Mouse (Mus musculus) myocyte (in vitro differentiated cells): ENCODE measurements around the gene Ap1b1.

Experiments
- MAX ChIP-seq: IDR thresholded peaks from one replicate; pipeline ENCODE4 v1.6.1; 2011; ENCODE audit warnings: low read depth, mild to moderate bottlenecking, control low read depth
- MYOD1 ChIP-seq, 3 experiments: IDR thresholded peaks; one replicate each; pipeline ENCODE4 v1.6.1; 2011; ENCODE audit warnings: control low read depth in 2 of 3, low read depth in 2 of 3, mild to moderate bottlenecking in 2 of 3, moderate library complexity in 1 of 3; ENCODE audit not compliant: insufficient read length in 2 of 3, control insufficient read depth in 1 of 3
- POLR2A ChIP-seq: IDR thresholded peaks from one replicate; pipeline ENCODE4 v1.6.1; 2011; ENCODE audit warnings: low read depth, mild to moderate bottlenecking, control low read depth, moderate library complexity; ENCODE audit not compliant: insufficient read length
- POLR2AphosphoS2 ChIP-seq: IDR thresholded peaks from one replicate; pipeline ENCODE4 v1.6.1; 2011; ENCODE audit warnings: low read depth, control low read depth; ENCODE audit not compliant: insufficient read length

- no peak for TF ChIP-seq POLR2AphosphoS2
- no peak for TF ChIP-seq MYOD1 (IDR thresholded peaks at IDR 0.05; ENCODE audit: control insufficient read depth in 1 of 3, insufficient read length in 2 of 3, low read depth in 2 of 3)
- no peak for TF ChIP-seq POLR2A
- TF ChIP-seq MAX: no peak
Observed at GRCm38 (mm10) chr11:5011480-5011879, 24.9 kb downstream of the Ap1b1 start.
